Mouse (Mus musculus) midbrain, embryonic 14.5 days (tissue): ENCODE results near the gene Bbs9. TPM values are rescaled to one million over a fixed set of nuclear protein-coding genes. Genes with fewer than 3 reads are reported as not detected.

Experiments used
- polyA plus RNA-seq: library from polyadenylated mRNA; unstranded; fragments of >200 nt; fragmentation: Nextera tagmentation; extraction: Ambion mirVana; gene quantifications from 2 replicates; pipeline ENCODE4 v1.2.1, GENCODE M21; 2014

The Bbs9 gene
- polyA plus RNA-seq, 1 experiment from 2014 or later = 24.2 TPM

Other genes with a start within 250 kb of the Bbs9 start
- 13.8 and 14.0 TPM in 2 replicates for gene Zfp599, start 215.8 kb upstream of the Bbs9 start, polyA plus RNA-seq
- gene Zfp810, start 168.1 kb upstream of the Bbs9 start, polyA plus RNA-seq = 32.2 and 38.4 TPM in 2 replicates
- 3.4 and 9.3 TPM in 2 replicates for gene Anln, start 86.5 kb upstream of the Bbs9 start, polyA plus RNA-seq
- gene 9530077C05Rik, start 64.2 kb upstream of the Bbs9 start, polyA plus RNA-seq = 11.4 and 15.7 TPM in 2 replicates
- gene Gm17545, start 21.4 kb upstream of the Bbs9 start, polyA plus RNA-seq = not detected in 2 replicates
- gene Rp9, start 6.0 kb upstream of the Bbs9 start, polyA plus RNA-seq = 57.2 and 72.6 TPM in 2 replicates